Mouse (Mus musculus): Measurements from ENCODE around the gene Pkd2l1. TPM values are rescaled to one million over a fixed set of nuclear protein-coding genes. Genes with fewer than 3 reads are reported as not detected.

The Pkd2l1 gene
- polyA plus RNA-seq, 1 experiment from 2014 or later = not detected

GRCm38 (mm10) chr19:44107661-44108521 is 84.4 kb downstream of the Pkd2l1 start:
- no peak for TF ChIP-seq CTCF (IDR thresholded peaks at IDR 0.05; ENCODE audit: low read depth)
- WGBS = 29% methylated on average over 22 of the region's 22 CpGs

GRCm38 (mm10) chr19:44106831-44107660 is 85.2 kb downstream of the Pkd2l1 start, which contains the start of gene Chuk:
Chuk (minus strand) TSS chr19:44107480.
- Histone ChIP-seq H3K36me3 (ENCODE audit: insufficient read depth) (peaks cover 31% of the 10 kb centered on the region), H3K4me2 (peak within 1 kb of the TSS; percentile 97), H3K4me3 (ENCODE audit: low read depth, low read length) (peak within 1 kb of the TSS; percentile 92), H3K27me3 (ENCODE audit: insufficient read depth, low read length) (no peaks in the 10 kb centered on the region), H3K27ac (ENCODE audit: low read depth) (peak within 1 kb of the TSS; percentile 50), H3K9ac (peak within 1 kb of the TSS; percentile 93), H3K4me1 (ENCODE audit: insufficient read depth) (peaks cover 3% of the 10 kb centered on the region), H3K9me3 (ENCODE audit: low read depth, low read length) (no peaks in the 10 kb centered on the region)
- DNase-seq (peak; percentile 100), ATAC-seq (ENCODE audit: insufficient read depth) (peak; percentile 99)
- no peak for TF ChIP-seq CTCF (IDR thresholded peaks at IDR 0.05; ENCODE audit: low read depth)
- WGBS = 1% methylated on average over 67 of the region's 67 CpGs

More at GRCm38 (mm10) chr19:44107661-44108521, 84.4 kb downstream of the Pkd2l1 start:
- Histone ChIP-seq H3K9ac (peak overlapping the region; percentile 61), H3K27ac (ENCODE audit: low read depth) (peak overlapping the region; percentile 50), H3K36me3 (ENCODE audit: insufficient read depth) (peaks cover 36% of the 10 kb centered on the region), H3K27me3 (ENCODE audit: insufficient read depth, low read length) (no peaks in the 10 kb centered on the region), H3K4me2 (peak overlapping the region; percentile 97), H3K4me1 (ENCODE audit: insufficient read depth) (peaks cover 3% of the 10 kb centered on the region), H3K9me3 (ENCODE audit: low read depth, low read length) (no peaks in the 10 kb centered on the region), H3K4me3 (ENCODE audit: low read depth, low read length) (peak overlapping the region; percentile 92)
- DNase-seq = peak; percentile 9
- ATAC-seq (ENCODE audit: insufficient read depth) = peak; percentile 18; the same call in 1 of the 2 replicates

GRCm38 (mm10) chr19:44104393-44104792 is 87.8 kb downstream of the Pkd2l1 start:
- WGBS = 95% methylated on average over 1 of the region's 1 CpGs

GRCm38 (mm10) chr19:44103001-44103400 is 89.2 kb downstream of the Pkd2l1 start:
- DNase-seq = no peak
- no peak overlapping the region for H3K27ac ChIP-seq (ENCODE audit: low read depth)
- H3K9ac ChIP-seq = no peak overlapping the region
- no peak for ATAC-seq (ENCODE audit: insufficient read depth)
- no peak for TF ChIP-seq CTCF (IDR thresholded peaks at IDR 0.05; ENCODE audit: low read depth)
- WGBS = 84% methylated on average over 3 of the region's 3 CpGs
- H3K9me3 ChIP-seq (ENCODE audit: low read depth, low read length) = no peaks in the 10 kb centered on the region
- no peaks in the 10 kb centered on the region for H3K27me3 ChIP-seq (ENCODE audit: insufficient read depth, low read length)
- no peak overlapping the region for H3K4me3 ChIP-seq (ENCODE audit: low read depth, low read length)
- H3K4me2 ChIP-seq = no peak overlapping the region
- H3K36me3 ChIP-seq (ENCODE audit: insufficient read depth) = peaks cover 28% of the 10 kb centered on the region
- peaks cover 3% of the 10 kb centered on the region for H3K4me1 ChIP-seq (ENCODE audit: insufficient read depth)

More at GRCm38 (mm10) chr19:44104393-44104792, 87.8 kb downstream of the Pkd2l1 start:
- no peak for DNase-seq
- H3K9ac ChIP-seq = no peak overlapping the region
- H3K9me3 ChIP-seq (ENCODE audit: low read depth, low read length) = no peaks in the 10 kb centered on the region
- H3K36me3 ChIP-seq (ENCODE audit: insufficient read depth) = peaks cover 18% of the 10 kb centered on the region
- ATAC-seq (ENCODE audit: insufficient read depth) = no peak
- peaks cover 3% of the 10 kb centered on the region for H3K4me1 ChIP-seq (ENCODE audit: insufficient read depth)
- H3K27me3 ChIP-seq (ENCODE audit: insufficient read depth, low read length) = no peaks in the 10 kb centered on the region
- no peak for TF ChIP-seq CTCF (IDR thresholded peaks at IDR 0.05; ENCODE audit: low read depth)
- no peak overlapping the region for H3K4me2 ChIP-seq
- no peak overlapping the region for H3K27ac ChIP-seq (ENCODE audit: low read depth)
- no peak overlapping the region for H3K4me3 ChIP-seq (ENCODE audit: low read depth, low read length)

- ATAC-seq (ENCODE audit: insufficient read depth) = no peak
- H3K4me3 ChIP-seq (ENCODE audit: low read depth, low read length) = no peak overlapping the region
- DNase-seq = no peak
- no peak overlapping the region for H3K27ac ChIP-seq (ENCODE audit: low read depth)
- H3K9ac ChIP-seq = no peak overlapping the region
- TF ChIP-seq CTCF (IDR thresholded peaks at IDR 0.05; ENCODE audit: low read depth) = no peak
- H3K4me2 ChIP-seq = no peak overlapping the region
- H3K9me3 ChIP-seq (ENCODE audit: low read depth, low read length) = no peaks in the 10 kb centered on the region
- H3K36me3 ChIP-seq (ENCODE audit: insufficient read depth) = peaks cover 46% of the 10 kb centered on the region
- H3K4me1 ChIP-seq (ENCODE audit: insufficient read depth) = no peaks in the 10 kb centered on the region
- H3K27me3 ChIP-seq (ENCODE audit: insufficient read depth, low read length) = no peaks in the 10 kb centered on the region
These were observed 91.4 kb downstream of the Pkd2l1 start for GRCm38 (mm10) chr19:44100840-44101239.

Other genes starting within 250 kb of the Pkd2l1 start
- 5.4 and 7.5 TPM in 2 replicates for gene Cpn1, start 205.9 kb downstream of the Pkd2l1 start, polyA plus RNA-seq (2014; fragmentation: Nextera tagmentation; extraction: Ambion mirVana)
- gene Cyp2c23, start 163.2 kb downstream of the Pkd2l1 start, polyA plus RNA-seq (2014; fragmentation: Nextera tagmentation; extraction: Ambion mirVana) = 0.41 and 0.42 TPM in 2 replicates
- 30.8 and 34.8 TPM in 2 replicates for gene Erlin1, start 122.7 kb downstream of the Pkd2l1 start, polyA plus RNA-seq (2014; fragmentation: Nextera tagmentation; extraction: Ambion mirVana)
- gene Chuk, start 85.0 kb downstream of the Pkd2l1 start, polyA plus RNA-seq (2014; fragmentation: Nextera tagmentation; extraction: Ambion mirVana) = 42.0 and 44.7 TPM in 2 replicates
- 32.8 and 36.3 TPM in 2 replicates for gene Cwf19l1, start 56.6 kb downstream of the Pkd2l1 start, polyA plus RNA-seq (2014; fragmentation: Nextera tagmentation; extraction: Ambion mirVana)
- 86.5 and 89.7 TPM in 2 replicates for gene Bloc1s2, start 46.0 kb downstream of the Pkd2l1 start, polyA plus RNA-seq (2014; fragmentation: Nextera tagmentation; extraction: Ambion mirVana)
- 0.20 TPM in 2 replicates for gene Scd3, start 10.8 kb upstream of the Pkd2l1 start, polyA plus RNA-seq (2014; fragmentation: Nextera tagmentation; extraction: Ambion mirVana)
- 248 and 257 TPM in 2 replicates for gene Scd2, start 101.2 kb upstream of the Pkd2l1 start, polyA plus RNA-seq (2014; fragmentation: Nextera tagmentation; extraction: Ambion mirVana)
- 0.15 TPM in 1 of 2 replicates, not detected in the other for gene Scd4, start 140.7 kb upstream of the Pkd2l1 start, polyA plus RNA-seq (2014; fragmentation: Nextera tagmentation; extraction: Ambion mirVana)
- gene Scd1, start 215.4 kb upstream of the Pkd2l1 start, polyA plus RNA-seq (2014; fragmentation: Nextera tagmentation; extraction: Ambion mirVana) = 2.7 and 3.1 TPM in 2 replicates

All from lung, embryonic 14.5 days (tissue).